Mouse (Mus musculus) kidney, adult 9 months (tissue): ENCODE measurements around the gene Krt28.

ENCODE experiments used
- DNase-seq: peaks from one replicate; pipeline ENCODE4 v3.0.0; 2022

Gene Krt28

DNA sequence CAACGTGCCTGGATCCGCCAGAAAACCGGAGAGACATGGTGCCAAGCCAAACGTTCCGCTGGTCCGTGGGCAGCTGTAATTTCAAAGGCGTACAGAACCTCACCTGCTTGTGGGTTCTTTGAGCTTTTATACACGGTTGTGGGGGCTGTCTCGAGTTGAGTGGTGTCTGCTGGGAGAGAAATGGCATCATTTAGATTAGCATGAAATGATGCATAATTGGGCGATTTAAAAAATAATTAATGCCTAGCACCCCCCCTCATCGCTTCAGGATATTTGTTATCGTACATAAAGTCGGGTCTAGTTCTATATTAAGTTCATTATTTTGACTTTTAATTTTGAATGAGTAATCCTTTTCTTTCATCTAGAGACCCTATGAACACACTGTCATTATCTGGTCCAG, at the start of gene Krt28:
Krt28 (minus strand) TSS at position 101 of the 400 bp plus-strand sequence.
- DNase-seq: no peak

- DNase-seq: no peak
Measured at GRCm38 (mm10) chr11:99422159-99422558, 47.5 kb upstream of the Krt28 start, which contains the start of gene Krt12. TSS of gene Krt12 (minus strand) at chr11:99422259.

DNA sequence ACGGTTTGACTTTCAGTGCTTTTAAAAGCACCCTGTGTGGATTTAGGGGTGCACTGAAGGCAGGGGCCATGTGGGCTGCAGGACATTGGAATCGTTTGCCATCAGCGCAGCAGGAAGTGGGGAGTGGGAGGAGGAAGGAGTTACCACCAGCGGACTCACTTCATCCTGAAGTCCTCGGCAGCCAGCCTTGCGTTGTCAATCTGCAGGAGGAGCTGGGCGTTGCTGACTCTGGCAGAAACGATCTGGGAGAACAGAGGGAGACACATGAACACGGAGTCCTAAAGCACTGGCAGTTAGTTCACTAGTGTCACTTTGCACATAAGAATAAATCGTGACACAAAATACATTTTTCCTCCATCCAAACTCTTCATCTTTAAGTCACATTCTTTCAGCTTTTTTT, 45.9 kb upstream of the Krt28 start:
- DNase-seq: no peak

GRCm38 (mm10) chr11:99417819-99418218, 43.1 kb upstream of the Krt28 start:
- no peak for DNase-seq

DNA sequence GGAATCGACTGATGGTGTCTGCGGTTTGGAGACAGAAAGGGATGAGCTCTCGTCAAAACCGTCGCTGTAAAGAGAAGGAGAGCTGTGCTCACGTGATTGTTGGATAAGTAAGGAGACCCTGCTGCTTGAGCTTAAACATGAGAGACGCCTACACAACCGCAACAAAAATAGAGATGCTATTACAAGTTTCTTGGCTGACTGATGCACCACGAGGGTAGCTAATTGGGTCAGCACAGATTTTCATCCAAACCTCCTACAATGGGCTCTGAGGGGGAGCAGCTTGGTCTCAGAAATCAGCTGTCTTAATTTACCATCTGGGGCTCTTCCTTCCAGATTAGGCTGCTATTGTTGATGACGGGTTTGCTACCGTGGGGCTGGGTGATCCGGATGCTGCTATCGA, 42.2 kb upstream of the Krt28 start:
- DNase-seq: no peak

DNA sequence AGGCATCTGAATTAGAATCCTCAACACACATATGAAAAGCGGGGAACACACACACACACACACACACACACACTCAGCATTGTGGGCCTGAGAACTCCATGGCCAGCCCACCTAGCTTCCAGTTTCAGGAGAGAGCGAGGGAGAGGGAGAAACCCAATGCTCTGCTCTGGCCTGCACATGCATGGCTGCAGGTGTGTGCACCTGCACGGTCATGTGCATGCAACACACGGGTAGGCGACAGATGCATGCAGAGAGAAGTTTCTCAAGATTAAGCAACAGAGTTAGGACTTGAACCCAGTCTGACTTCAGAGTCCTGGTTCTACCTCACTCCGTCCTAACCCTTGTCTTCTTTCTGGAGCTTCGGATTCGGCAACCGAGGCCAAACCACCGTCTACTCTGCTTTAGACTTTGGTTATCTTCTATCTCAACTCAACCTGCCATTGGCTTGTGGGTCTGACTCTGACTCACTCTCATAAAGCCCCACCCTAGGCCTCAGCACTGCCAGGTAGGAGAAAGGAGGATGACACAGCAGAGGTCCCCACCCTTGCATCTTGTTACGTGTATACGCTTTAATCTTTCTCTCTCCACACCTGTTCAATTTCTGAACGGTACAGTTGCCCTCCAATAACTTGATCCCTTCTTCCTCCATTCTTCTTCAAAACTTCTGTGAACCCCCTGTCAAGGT, 39.9 kb upstream of the Krt28 start:
- DNase-seq: no peak

GRCm38 (mm10) chr11:99413247-99413646, 38.5 kb upstream of the Krt28 start:
- DNase-seq: peak; percentile 45

DNA sequence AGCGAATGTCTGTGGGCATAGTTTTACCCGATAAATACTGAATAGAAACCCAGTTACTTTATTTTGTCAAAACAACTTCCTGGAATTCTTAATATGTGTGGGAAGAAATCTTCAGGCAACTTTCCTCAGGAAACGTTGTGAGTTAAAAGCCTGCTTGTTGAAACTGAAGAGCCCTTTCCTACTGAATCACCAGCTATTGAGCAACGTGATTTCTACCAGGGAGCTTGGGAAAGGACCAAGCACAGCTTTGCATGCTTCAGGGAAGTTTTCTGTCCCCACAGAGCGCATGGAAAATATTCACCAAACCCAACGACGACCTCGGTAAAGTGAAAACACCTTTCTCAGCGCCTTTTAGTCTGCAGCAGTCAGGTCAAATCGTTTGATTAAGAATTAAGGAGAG, 31.5 kb upstream of the Krt28 start:
- no peak for DNase-seq

DNA sequence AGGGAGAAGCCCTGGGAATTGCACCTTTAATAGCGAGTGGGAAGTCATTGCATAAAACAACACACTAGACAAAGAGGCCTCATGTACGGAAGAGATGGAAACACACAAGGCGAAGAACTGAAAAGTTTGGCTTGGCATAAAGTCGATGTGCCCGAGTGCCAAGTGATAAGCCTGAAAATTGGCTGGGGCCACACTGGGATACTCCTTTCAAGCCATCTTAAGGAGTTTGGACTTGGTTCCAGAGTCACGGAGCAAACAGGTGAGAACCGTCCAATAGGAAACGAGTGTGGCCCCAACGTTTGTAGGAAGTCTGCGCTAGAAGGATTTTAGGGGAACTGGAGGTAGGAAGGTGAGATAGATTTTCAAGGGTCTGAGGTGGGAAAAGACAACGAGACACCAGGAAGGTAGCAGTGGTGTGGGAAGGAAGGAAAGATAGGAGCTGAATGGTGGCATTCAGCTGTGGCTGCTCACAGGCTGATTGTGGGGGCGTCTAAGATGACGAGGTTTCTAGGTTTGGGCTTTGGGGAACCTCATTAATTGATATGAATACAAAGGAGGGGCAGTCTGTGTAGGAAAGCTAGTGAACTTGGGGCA, 25.4 kb upstream of the Krt28 start:
- DNase-seq: no peak

GRCm38 (mm10) chr11:99398832-99399231, 24.1 kb upstream of the Krt28 start:
- DNase-seq: no peak

DNA sequence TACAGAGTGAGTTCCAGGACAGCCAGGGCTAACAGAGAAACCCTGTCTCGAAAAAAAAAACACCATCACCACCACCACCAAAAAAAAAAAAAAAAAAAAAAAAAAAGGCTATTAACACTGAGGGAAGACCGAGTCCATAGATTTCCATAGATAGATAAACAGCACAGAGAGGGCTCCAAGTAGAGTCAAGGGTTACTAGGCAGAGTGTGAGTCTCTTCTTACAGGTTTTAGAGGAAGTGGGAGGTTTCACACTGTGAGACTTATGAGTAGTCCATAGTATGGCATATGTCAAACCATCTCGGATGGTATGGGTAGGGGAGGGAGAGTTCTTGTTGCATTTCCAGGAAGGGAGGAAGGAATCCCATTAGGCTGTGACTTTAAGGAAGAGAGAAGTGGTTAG, 23.4 kb upstream of the Krt28 start:
- DNase-seq: no peak

- DNase-seq: no peak
Measured at GRCm38 (mm10) chr11:99396661-99397060, 22.0 kb upstream of the Krt28 start.

DNA sequence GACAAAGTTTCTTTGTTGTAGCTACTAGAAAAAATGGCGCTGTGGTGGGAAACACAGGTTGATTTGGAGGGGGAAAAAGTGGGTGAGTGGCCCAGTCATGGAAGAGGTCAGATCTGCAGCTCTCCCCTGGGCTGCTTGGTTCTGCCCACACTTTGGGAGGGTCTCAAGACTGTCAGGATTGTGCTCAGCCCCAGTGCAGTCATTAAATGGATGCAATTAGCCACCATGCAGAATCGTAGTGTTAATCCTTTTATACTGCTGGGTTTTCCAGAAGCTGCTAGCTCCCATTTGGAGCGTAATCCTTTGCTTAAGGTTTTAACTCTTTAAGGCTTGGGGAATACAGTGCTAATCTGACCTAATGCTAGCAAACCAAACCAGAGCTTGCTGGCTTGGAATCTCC, 21.3 kb upstream of the Krt28 start:
- no peak for DNase-seq

GRCm38 (mm10) chr11:99392492-99392891, 17.8 kb upstream of the Krt28 start:
- no peak for DNase-seq

- no peak for DNase-seq
Measured at GRCm38 (mm10) chr11:99391375-99391774, 16.7 kb upstream of the Krt28 start.

DNA sequence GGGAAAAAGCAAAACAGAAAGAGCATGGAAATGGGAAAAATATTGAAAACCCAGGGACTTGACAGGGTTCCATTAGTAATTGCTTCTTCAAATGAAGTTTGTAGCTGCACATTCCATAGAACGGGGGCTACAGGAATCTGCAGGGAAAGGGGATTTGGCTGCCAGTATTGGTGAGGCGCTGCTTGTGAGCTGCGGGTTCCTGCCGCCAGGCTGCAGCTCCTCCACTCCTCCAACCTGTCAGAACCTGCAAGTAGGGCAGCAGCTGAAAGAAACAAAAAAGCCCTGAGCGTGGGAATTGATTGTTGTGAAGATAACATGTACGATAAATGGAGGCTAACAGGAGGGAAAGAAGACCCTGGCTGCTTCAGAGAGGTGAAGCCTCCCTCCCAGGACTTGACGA, 16.2 kb upstream of the Krt28 start:
- DNase-seq: no peak

DNA sequence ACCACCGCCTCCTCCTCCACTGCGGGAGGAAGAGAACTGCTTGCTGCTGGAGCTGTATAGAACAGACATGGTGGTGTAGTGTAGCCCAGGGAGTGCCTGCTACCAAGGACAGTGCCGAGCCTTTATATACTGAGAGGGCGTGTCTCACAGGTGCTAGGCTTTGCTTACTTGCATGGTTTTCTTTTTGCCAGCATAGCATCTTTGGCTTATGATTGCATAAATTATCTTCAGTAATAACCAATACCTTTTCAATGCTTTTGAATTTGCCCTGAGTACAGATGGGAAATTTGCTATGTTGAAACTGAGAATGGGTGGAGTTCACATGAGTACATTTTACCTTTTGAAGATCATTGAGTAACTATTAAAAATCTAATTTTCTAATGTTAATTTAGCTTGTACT, 14.6 kb upstream of the Krt28 start, which contains the start of gene Krt10:
Krt10 (minus strand) TSS at position 101 of the 400 bp plus-strand sequence.
- DNase-seq: no peak

DNA sequence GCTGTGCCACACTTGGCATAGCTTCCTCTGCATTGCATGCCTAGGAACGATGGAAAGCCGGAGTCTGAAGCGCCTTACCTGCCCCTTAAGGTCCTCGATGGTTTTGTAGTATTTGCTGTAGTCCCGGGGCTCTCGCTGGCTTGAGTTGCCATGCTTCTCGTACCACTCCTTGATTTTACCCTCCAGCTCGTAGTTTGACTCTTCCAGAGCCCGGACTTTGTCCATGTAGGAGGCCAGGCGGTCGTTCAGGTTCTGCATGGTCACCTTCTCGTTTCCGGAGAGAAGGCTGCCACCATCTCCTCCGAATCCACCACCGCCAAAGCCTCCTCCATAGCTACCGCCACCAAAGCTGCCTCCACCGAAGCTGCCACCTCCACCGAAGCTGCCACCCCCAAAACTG, 14.0 kb upstream of the Krt28 start:
- DNase-seq: peak; percentile 54

DNA sequence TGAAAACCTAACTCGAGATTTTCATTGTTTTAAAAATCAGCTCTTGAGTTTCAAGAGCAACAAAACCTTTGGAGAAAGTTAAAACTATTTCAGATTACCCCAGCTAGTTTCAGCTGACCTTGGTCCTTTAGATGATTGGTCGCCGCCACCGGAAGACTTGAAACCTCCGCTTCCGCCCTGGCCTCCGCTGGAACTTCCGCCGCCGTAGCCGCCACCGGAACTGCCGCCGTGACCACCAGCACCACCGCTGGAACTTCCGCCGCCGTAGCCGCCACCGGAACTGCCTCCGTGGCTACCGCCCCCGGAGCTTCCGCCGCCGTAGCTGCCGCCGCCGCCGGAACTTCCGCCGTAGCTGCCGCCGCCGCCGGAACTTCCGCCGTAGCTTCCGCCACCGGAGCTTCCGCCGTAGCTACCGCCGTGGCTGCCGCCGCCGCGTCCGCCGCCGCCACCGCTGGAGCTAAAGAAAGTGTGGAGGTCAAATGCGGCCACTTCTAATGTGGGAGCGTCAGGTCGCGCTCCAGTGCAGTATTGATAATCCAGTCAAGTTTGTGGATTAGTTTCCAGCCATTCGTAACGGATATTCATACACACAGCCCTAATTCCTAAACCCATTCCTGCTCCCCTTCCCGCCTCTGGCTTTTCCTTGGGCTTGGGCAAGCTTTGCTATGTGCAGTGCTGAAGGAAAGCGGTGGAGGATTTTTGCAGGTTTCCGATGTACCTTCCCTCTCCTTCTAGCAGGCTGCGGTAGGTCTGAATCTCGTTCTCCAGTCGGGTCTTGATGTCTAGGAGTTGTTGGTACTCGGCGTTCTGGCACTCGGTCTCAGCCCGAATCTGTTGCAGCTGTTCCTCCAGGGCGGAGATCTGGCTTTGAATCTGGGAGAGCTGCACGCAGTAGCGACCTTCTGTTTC, 11.4 kb upstream of the Krt28 start:
- DNase-seq: peak; percentile 94

- DNase-seq: peak; percentile 78
Measured at GRCm38 (mm10) chr11:99379568-99379967, 4.9 kb upstream of the Krt28 start.

- DNase-seq: no peak
Measured at GRCm38 (mm10) chr11:99369853-99370451, 4.8 kb downstream of the Krt28 start.

- peak; percentile 15 for DNase-seq
Measured at GRCm38 (mm10) chr11:99369229-99369628, 5.5 kb downstream of the Krt28 start.

DNA sequence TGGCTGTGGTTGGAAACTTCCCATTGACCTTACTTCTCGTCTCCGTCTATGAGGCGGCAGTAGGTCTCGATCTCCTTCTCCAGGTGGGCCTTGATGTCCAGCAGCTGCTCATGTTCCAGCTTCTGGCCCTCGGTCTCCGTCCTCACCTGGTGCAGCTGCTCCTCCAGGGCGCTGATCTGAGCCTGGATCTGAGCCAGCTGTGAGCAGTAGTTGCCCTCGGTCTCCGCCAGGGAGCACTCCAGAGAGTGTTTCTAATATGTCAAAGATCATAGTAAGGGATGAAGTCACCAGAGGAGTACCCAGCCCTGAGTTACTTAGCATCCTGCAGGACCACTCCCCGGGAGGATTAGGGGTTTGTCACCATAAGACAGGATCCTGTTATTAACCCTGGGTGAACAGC, 7.9 kb downstream of the Krt28 start:
- peak; percentile 40 for DNase-seq
